Mouse (Mus musculus) testis, adult 2 months (tissue): ENCODE data around the gene Tor1aip2.

ENCODE experiments used
- CTCF ChIP-seq: fragments of 200-500 bp; IDR thresholded peaks from 2 replicates; pipeline ENCODE4 v1.5.1; 2012; ENCODE audit warnings: low read depth, mild to moderate bottlenecking, inconsistent platforms, low read length, moderate library complexity; ENCODE audit not compliant: control insufficient read depth, insufficient read depth, insufficient replicate concordance
- POLR2A ChIP-seq: fragments of 200-500 bp; IDR thresholded peaks from 2 replicates; pipeline ENCODE4 v1.6.1; 2012; ENCODE audit warnings: low read depth, mild to moderate bottlenecking, inconsistent platforms, low read length, moderate library complexity; ENCODE audit not compliant: control insufficient read depth

- TF ChIP-seq POLR2A (no peak), CTCF (no peak)
Measured at GRCm38 (mm10) chr1:156090042-156090441, 54.8 kb downstream of the Tor1aip2 start.
